Mouse (Mus musculus) brain, embryonic 14.5 days (tissue): ENCODE data around the gene Fam228a.

Experiments used
- CTCF ChIP-seq: fragments of 200-500 bp; IDR thresholded peaks from 2 replicates; pipeline ENCODE4 v1.5.1; 2012; ENCODE audit warnings: inconsistent platforms, mild to moderate bottlenecking, moderate library complexity, borderline replicate concordance; ENCODE audit not compliant: insufficient read depth, insufficient read length; ENCODE audit errors: extremely low read depth
- POLR2A ChIP-seq: fragments of 200-500 bp; IDR thresholded peaks from 2 replicates; pipeline ENCODE4 v1.6.1; 2012; ENCODE audit warnings: mild to moderate bottlenecking, inconsistent platforms, borderline replicate concordance; ENCODE audit not compliant: poor library complexity, insufficient read depth, insufficient read length, severe bottlenecking; ENCODE audit errors: extremely low read depth

- TF ChIP-seq POLR2A (no peak), CTCF (no peak)
Measured at GRCm38 (mm10) chr12:4744486-4744885, 6.3 kb upstream of the Fam228a start.
